Mouse (Mus musculus) adrenal gland, adult (tissue): Measurements from ENCODE around the gene Csn1s1.

ENCODE experiments used
- DNase-seq, 2 experiments: peaks; one replicate each; pipeline ENCODE4 v3.0.0; 2022 to 2023; ENCODE audit warnings: low spot score in 1 of 2; ENCODE audit not compliant: inconsistent age in 2 of 2

Csn1s1 gene

DNA sequence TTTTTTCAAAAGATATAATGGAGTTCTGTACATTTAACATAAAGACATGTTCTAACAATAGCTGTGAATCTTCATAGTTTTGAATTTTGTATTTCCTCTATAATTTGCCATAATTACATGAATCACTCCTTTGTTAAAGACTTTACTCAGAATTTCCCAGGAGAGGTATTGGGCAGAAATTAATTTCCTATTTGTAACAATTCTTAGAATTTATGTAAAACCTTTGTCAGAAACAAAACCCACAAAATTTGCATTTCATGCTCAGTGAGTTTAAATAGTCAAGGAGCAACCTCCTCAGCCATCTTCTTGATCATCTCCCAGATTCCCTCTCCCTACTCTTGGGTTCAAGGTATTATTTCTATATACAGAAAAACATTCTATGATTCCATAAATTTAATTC, at the start of gene Csn1s1:
Gene Csn1s1, plus strand, starts transcription at position 301 of the 400 bp plus-strand sequence.
- no peak for DNase-seq

GRCm38 (mm10) chr5:87622681-87623080, 43.3 kb upstream of the Csn1s1 start:
- DNase-seq: peak in 1 of 2 experiments; percentile 64

DNA sequence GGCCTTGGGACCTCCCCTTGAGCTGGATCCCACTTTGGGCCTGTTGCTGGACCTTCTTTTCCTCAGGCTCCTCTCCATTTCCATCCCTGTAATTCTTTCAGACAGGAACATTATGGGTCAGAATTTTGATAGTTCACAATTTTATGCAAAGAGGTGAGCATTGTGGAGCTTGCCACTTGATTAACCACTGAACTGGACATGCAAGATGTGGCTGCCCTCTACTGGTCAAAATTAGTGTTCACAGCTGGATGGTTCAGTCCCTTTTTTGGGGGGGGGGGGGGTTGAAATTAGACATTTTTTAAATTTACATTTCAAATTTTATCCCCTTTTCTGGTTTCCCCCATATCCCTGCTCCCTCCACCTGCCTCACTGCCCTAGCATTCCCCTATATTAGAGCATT, 23.2 kb upstream of the Csn1s1 start:
- peak; percentile 9 to 75 for DNase-seq

- DNase-seq: no peak
Observed at GRCm38 (mm10) chr5:87699530-87699929, 33.5 kb downstream of the Csn1s1 start, which contains the start of gene Csn2. TSS of gene Csn2 (minus strand) at chr5:87699630.

DNA sequence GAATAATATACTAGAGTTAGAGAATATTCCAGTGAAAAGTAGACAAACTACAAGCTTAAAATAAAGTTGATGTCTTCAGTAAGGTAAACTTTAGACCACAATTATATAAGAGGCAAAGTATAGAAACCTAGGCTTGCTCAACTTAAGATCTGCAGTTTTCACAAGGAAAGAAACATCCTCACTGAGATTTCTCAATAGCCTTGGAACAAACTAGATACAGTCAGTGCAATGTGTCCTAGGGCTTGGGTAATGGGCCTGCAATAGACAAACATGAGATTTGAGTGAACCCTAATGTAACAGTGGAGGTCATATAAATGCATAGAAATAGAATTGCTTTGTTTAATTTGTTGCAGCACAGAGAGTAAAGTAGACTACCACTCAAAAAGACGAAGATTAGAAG, 39.9 kb downstream of the Csn1s1 start:
- no peak for DNase-seq
